Mouse (Mus musculus) liver, embryonic 12.5 days (tissue): ENCODE data around the gene Tmtc4. TPM values are rescaled to one million over a fixed set of nuclear protein-coding genes. Genes with fewer than 3 reads are reported as not detected.

Experiments used
- ATAC-seq: fragments of 200-750 bp; cut with Nextera tagmentation; 2 replicates; pipeline ENCODE4 v1.8.0; 2017; ENCODE audit warnings: moderate number of reproducible peaks, mild to moderate bottlenecking, moderate library complexity
- H3K27ac ChIP-seq: fragments of 300-500 bp; sonication (generic); 2 replicates; pipeline ENCODE4 v1.5.1; 2016; ENCODE audit warnings: mild to moderate bottlenecking
- H3K27me3 ChIP-seq: fragments of 300-500 bp; sonication (generic); replicated peaks from 2 replicates; pipeline ENCODE4 v1.6.1; 2016; ENCODE audit warnings: mild to moderate bottlenecking, moderate library complexity
- H3K36me3 ChIP-seq: fragments of 300-500 bp; sonication (generic); 2 replicates; pipeline ENCODE4 v1.6.1; 2016; ENCODE audit warnings: mild to moderate bottlenecking, moderate library complexity
- H3K4me1 ChIP-seq: fragments of 300-500 bp; sonication (generic); 2 replicates; pipeline ENCODE4 v1.6.1; 2016
- H3K4me2 ChIP-seq: fragments of 300-500 bp; sonication (generic); 2 replicates; pipeline ENCODE4 v1.6.1; 2016; ENCODE audit warnings: mild to moderate bottlenecking, moderate library complexity
- H3K4me3 ChIP-seq: fragments of 300-500 bp; sonication (generic); 2 replicates; pipeline ENCODE4 v1.5.1; 2016; ENCODE audit warnings: mild to moderate bottlenecking, moderate library complexity
- H3K9ac ChIP-seq: fragments of 300-500 bp; sonication (generic); 2 replicates; pipeline ENCODE4 v1.6.1; 2016; ENCODE audit warnings: mild to moderate bottlenecking, moderate library complexity
- H3K9me3 ChIP-seq: fragments of 300-500 bp; sonication (generic); replicated peaks from 2 replicates; pipeline ENCODE4 v1.6.1; 2016; ENCODE audit warnings: mild to moderate bottlenecking, moderate library complexity
- WGBS: fragments of 180-500 bp; shearing (Covaris S2); methylation state at CpG from one replicate; pipeline ENCODE4 v1.1.7; 2016; ENCODE audit not compliant: insufficient replicate concordance; 5-methylcytosine and 5-hydroxymethylcytosine counted together
- polyA plus RNA-seq: library from polyadenylated mRNA; unstranded; fragments of >200 nt; fragmentation: Nextera tagmentation; extraction: Ambion mirVana; gene quantifications from 2 replicates; pipeline ENCODE4 v1.2.1, GENCODE M21; 2016

Gene Tmtc4
- polyA plus RNA-seq, 1 experiment from 2014 or later = 3.8 TPM

- WGBS = 64% methylated on average over 7 of the region's 7 CpGs
Observed at GRCm38 (mm10) chr14:122880291-122880690, 103.5 kb downstream of the Tmtc4 start.

GRCm38 (mm10) chr14:122877787-122878186 is 106.0 kb downstream of the Tmtc4 start:
- Histone ChIP-seq H3K9ac (no peak overlapping the region), H3K4me1 (no peaks in the 10 kb centered on the region), H3K9me3 (no peaks in the 10 kb centered on the region), H3K27ac (no peak overlapping the region), H3K4me3 (no peak overlapping the region), H3K27me3 (no peaks in the 10 kb centered on the region), H3K4me2 (no peak overlapping the region), H3K36me3 (no peaks in the 10 kb centered on the region)
- no peak for ATAC-seq
- WGBS = 75% methylated on average over 3 of the region's 3 CpGs

More at GRCm38 (mm10) chr14:122880291-122880690, 103.5 kb downstream of the Tmtc4 start:
- Histone ChIP-seq H3K36me3 (no peaks in the 10 kb centered on the region), H3K4me3 (no peak overlapping the region), H3K27me3 (no peaks in the 10 kb centered on the region), H3K9ac (no peak overlapping the region), H3K4me2 (no peak overlapping the region), H3K27ac (no peak overlapping the region), H3K4me1 (no peaks in the 10 kb centered on the region), H3K9me3 (no peaks in the 10 kb centered on the region)
- ATAC-seq = no peak

GRCm38 (mm10) chr14:122876723-122877122 is 107.1 kb downstream of the Tmtc4 start:
- no peaks in the 10 kb centered on the region for H3K4me1 ChIP-seq
- H3K9me3 ChIP-seq = no peaks in the 10 kb centered on the region
- WGBS = 60% methylated on average over 7 of the region's 7 CpGs
- no peak overlapping the region for H3K4me2 ChIP-seq
- no peak overlapping the region for H3K9ac ChIP-seq
- H3K36me3 ChIP-seq = no peaks in the 10 kb centered on the region
- no peak for ATAC-seq
- H3K27ac ChIP-seq = no peak overlapping the region
- no peaks in the 10 kb centered on the region for H3K27me3 ChIP-seq
- H3K4me3 ChIP-seq = no peak overlapping the region

- 6% methylated on average over 6 of the region's 6 CpGs for WGBS
- no peaks in the 10 kb centered on the region for H3K9me3 ChIP-seq
- ATAC-seq = no peak
Observed at GRCm38 (mm10) chr14:122876163-122876562, 107.7 kb downstream of the Tmtc4 start.

GRCm38 (mm10) chr14:122875636-122876035 is 108.2 kb downstream of the Tmtc4 start:
- Histone ChIP-seq H3K4me2 (no peak overlapping the region), H3K27me3 (no peaks in the 10 kb centered on the region), H3K27ac (no peak overlapping the region), H3K9me3 (no peaks in the 10 kb centered on the region), H3K36me3 (no peaks in the 10 kb centered on the region), H3K4me1 (no peaks in the 10 kb centered on the region), H3K9ac (no peak overlapping the region), H3K4me3 (no peak overlapping the region)
- ATAC-seq = no peak
- WGBS = 62% methylated on average over 6 of the region's 6 CpGs

More at GRCm38 (mm10) chr14:122876163-122876562, 107.7 kb downstream of the Tmtc4 start:
- no peak overlapping the region for H3K9ac ChIP-seq
- no peaks in the 10 kb centered on the region for H3K4me1 ChIP-seq
- H3K4me2 ChIP-seq = no peak overlapping the region
- no peak overlapping the region for H3K4me3 ChIP-seq
- no peaks in the 10 kb centered on the region for H3K27me3 ChIP-seq
- H3K27ac ChIP-seq = no peak overlapping the region
- H3K36me3 ChIP-seq = no peaks in the 10 kb centered on the region

GRCm38 (mm10) chr14:122875056-122875455 is 108.8 kb downstream of the Tmtc4 start:
- Histone ChIP-seq H3K27me3 (no peaks in the 10 kb centered on the region), H3K27ac (no peak overlapping the region), H3K4me2 (no peak overlapping the region), H3K4me3 (no peak overlapping the region), H3K9ac (no peak overlapping the region), H3K9me3 (no peaks in the 10 kb centered on the region), H3K4me1 (no peaks in the 10 kb centered on the region), H3K36me3 (no peaks in the 10 kb centered on the region)
- WGBS = 77% methylated on average over 8 of the region's 8 CpGs
- ATAC-seq = no peak

GRCm38 (mm10) chr14:122872612-122873011 is 111.2 kb downstream of the Tmtc4 start:
- H3K9me3 ChIP-seq = no peaks in the 10 kb centered on the region
- WGBS = 69% methylated on average over 6 of the region's 6 CpGs
- no peak for ATAC-seq
- H3K4me1 ChIP-seq = no peaks in the 10 kb centered on the region
- no peaks in the 10 kb centered on the region for H3K27me3 ChIP-seq
- H3K4me3 ChIP-seq = no peak overlapping the region
- H3K27ac ChIP-seq = no peak overlapping the region
- H3K9ac ChIP-seq = no peak overlapping the region
- no peak overlapping the region for H3K4me2 ChIP-seq
- H3K36me3 ChIP-seq = no peaks in the 10 kb centered on the region

- Histone ChIP-seq H3K4me2 (no peak overlapping the region), H3K27me3 (no peaks in the 10 kb centered on the region), H3K4me1 (no peaks in the 10 kb centered on the region), H3K27ac (no peak overlapping the region), H3K9me3 (no peaks in the 10 kb centered on the region), H3K4me3 (no peak overlapping the region), H3K9ac (no peak overlapping the region), H3K36me3 (no peaks in the 10 kb centered on the region)
- 55% methylated on average over 4 of the region's 4 CpGs for WGBS
- ATAC-seq = no peak
Observed at GRCm38 (mm10) chr14:122871841-122872580, 111.8 kb downstream of the Tmtc4 start.

GRCm38 (mm10) chr14:122869831-122870230 is 114.0 kb downstream of the Tmtc4 start:
- no peak for ATAC-seq

More at GRCm38 (mm10) chr14:122869831-122870230, 114.0 kb downstream of the Tmtc4 start:
- H3K4me1 ChIP-seq = 0 out of 2 replicates have a peak, but pooled peaks cover 2% of the 10 kb centered on the region
- WGBS = 66% methylated on average over 6 of the region's 6 CpGs
- no peaks in the 10 kb centered on the region for H3K36me3 ChIP-seq
- H3K9me3 ChIP-seq = no peaks in the 10 kb centered on the region
- no peak overlapping the region for H3K27ac ChIP-seq
- no peak overlapping the region for H3K9ac ChIP-seq
- H3K27me3 ChIP-seq = no peaks in the 10 kb centered on the region
- no peak overlapping the region for H3K4me2 ChIP-seq
- no peak overlapping the region for H3K4me3 ChIP-seq

Other genes with a start within 250 kb of the Tmtc4 start
- 14.3 and 16.1 TPM in 2 replicates for gene Ggact, start 70.3 kb downstream of the Tmtc4 start, polyA plus RNA-seq